Mouse (Mus musculus): ENCODE data around the gene Cox4i2. TPM values are rescaled to one million over a fixed set of nuclear protein-coding genes. Genes with fewer than 3 reads are reported as not detected.

Gene Cox4i2
- 10.9 and 15.6 TPM in 2 replicates for polyA plus RNA-seq (2015; fragmentation: Nextera tagmentation; extraction: Ambion mirVana)

GRCm38 (mm10) chr2:152753944-152754711 is at the start of gene Cox4i2:
Gene Cox4i2, plus strand, starts transcription at chr2:152754173.

GRCm38 (mm10) chr2:152736090-152736601 is 17.8 kb upstream of the Cox4i2 start, which contains the start of gene Id1:
Gene Id1, plus strand, starts transcription at chr2:152736251.

Small RNA genes within 50 kb of the gene (microRNA-seq; reads per million reads assigned to microRNA genes)
- not detected for gene Gm23802

Other genes with a start within 250 kb of the Cox4i2 start
- not detected in 2 replicates for gene Defb26, start 242.5 kb upstream of the Cox4i2 start, polyA plus RNA-seq (2015; fragmentation: Nextera tagmentation; extraction: Ambion mirVana)
- gene Defb28, start 235.9 kb upstream of the Cox4i2 start, polyA plus RNA-seq (2015; fragmentation: Nextera tagmentation; extraction: Ambion mirVana), result not detected in 2 replicates
- gene Defb29, start 214.1 kb upstream of the Cox4i2 start, polyA plus RNA-seq (2015; fragmentation: Nextera tagmentation; extraction: Ambion mirVana), result not detected in 2 replicates
- gene Gm17416, start 184.8 kb upstream of the Cox4i2 start, polyA plus RNA-seq (2015; fragmentation: Nextera tagmentation; extraction: Ambion mirVana), result not detected in 2 replicates
- not detected in 2 replicates for gene Defb21, start 181.4 kb upstream of the Cox4i2 start, polyA plus RNA-seq (2015; fragmentation: Nextera tagmentation; extraction: Ambion mirVana)
- not detected in 2 replicates for gene Defb19, start 173.9 kb upstream of the Cox4i2 start, polyA plus RNA-seq (2015; fragmentation: Nextera tagmentation; extraction: Ambion mirVana)
- not detected in 2 replicates for gene Defb45, start 154.8 kb upstream of the Cox4i2 start, polyA plus RNA-seq (2015; fragmentation: Nextera tagmentation; extraction: Ambion mirVana)
- not detected in 2 replicates for gene Defb36, start 149.8 kb upstream of the Cox4i2 start, polyA plus RNA-seq (2015; fragmentation: Nextera tagmentation; extraction: Ambion mirVana)
- 0.74 and 1.2 TPM in 2 replicates for gene Defb25, start 131.1 kb upstream of the Cox4i2 start, polyA plus RNA-seq (2015; fragmentation: Nextera tagmentation; extraction: Ambion mirVana)
- gene Rem1, start 127.2 kb upstream of the Cox4i2 start, polyA plus RNA-seq (2015; fragmentation: Nextera tagmentation; extraction: Ambion mirVana), result 9.2 TPM in 2 replicates
- gene H13, start 84.7 kb upstream of the Cox4i2 start, polyA plus RNA-seq (2015; fragmentation: Nextera tagmentation; extraction: Ambion mirVana), result 79.5 and 83.8 TPM in 2 replicates
- gene Mcts2, start 67.1 kb upstream of the Cox4i2 start, polyA plus RNA-seq (2015; fragmentation: Nextera tagmentation; extraction: Ambion mirVana), result 33.1 and 33.7 TPM in 2 replicates
- gene Id1, start 17.9 kb upstream of the Cox4i2 start, polyA plus RNA-seq (2015; fragmentation: Nextera tagmentation; extraction: Ambion mirVana), result 186 and 218 TPM in 2 replicates
- gene Bcl2l1, start 77.6 kb downstream of the Cox4i2 start, polyA plus RNA-seq (2015; fragmentation: Nextera tagmentation; extraction: Ambion mirVana), result 87.3 and 90.0 TPM in 2 replicates
- gene Tpx2, start 93.8 kb downstream of the Cox4i2 start, polyA plus RNA-seq (2015; fragmentation: Nextera tagmentation; extraction: Ambion mirVana), result 13.9 and 21.6 TPM in 2 replicates
- 0.08 and 0.16 TPM in 2 replicates for gene Mylk2, start 157.2 kb downstream of the Cox4i2 start, polyA plus RNA-seq (2015; fragmentation: Nextera tagmentation; extraction: Ambion mirVana)
- 36.9 and 38.5 TPM in 2 replicates for gene Foxs1, start 179.0 kb downstream of the Cox4i2 start, polyA plus RNA-seq (2015; fragmentation: Nextera tagmentation; extraction: Ambion mirVana)
- 0.10 and 0.24 TPM in 2 replicates for gene Dusp15, start 197.5 kb downstream of the Cox4i2 start, polyA plus RNA-seq (2015; fragmentation: Nextera tagmentation; extraction: Ambion mirVana)
- not detected in 2 replicates for gene Ttll9, start 208.3 kb downstream of the Cox4i2 start, polyA plus RNA-seq (2015; fragmentation: Nextera tagmentation; extraction: Ambion mirVana)

All from urinary bladder, postnatal 0 days (tissue).